Mouse (Mus musculus): Measurements from ENCODE around the gene Gpr108. TPM values are rescaled to one million over a fixed set of nuclear protein-coding genes. Genes with fewer than 3 reads are reported as not detected.
"Not testable (repeated sequence)": the region's sequence is repeated elsewhere in the genome, so short reads cannot be mapped to it uniquely, and the experiment has no call there.

The Gpr108 gene
- total RNA-seq (2021): 10 to 100 TPM; 24.1 to 26.7 TPM
- long read RNA-seq, experiment 1, transcript Gpr108-204 (17 exons, 2,405 nt): major isoform, 19 of 44 reads
- long read RNA-seq, experiment 1, transcript Gpr108-201 (17 exons, 2,064 nt): minor isoform, 11 of 44 reads
- long read RNA-seq, experiment 1, partial matches to known transcripts: 4 of 44 reads
- long read RNA-seq, experiment 1, other reads (novel, unspliced or antisense): 10 of 44 reads
- long read RNA-seq, experiment 2, transcript Gpr108-204 (17 exons, 2,405 nt): minor isoform, 12 of 37 reads
- long read RNA-seq, experiment 2, transcript Gpr108-201 (17 exons, 2,064 nt): major isoform, 19 of 37 reads
- long read RNA-seq, experiment 2, partial matches to known transcripts: 2 of 37 reads
- long read RNA-seq, experiment 2, other reads (novel, unspliced or antisense): 4 of 37 reads

DNA sequence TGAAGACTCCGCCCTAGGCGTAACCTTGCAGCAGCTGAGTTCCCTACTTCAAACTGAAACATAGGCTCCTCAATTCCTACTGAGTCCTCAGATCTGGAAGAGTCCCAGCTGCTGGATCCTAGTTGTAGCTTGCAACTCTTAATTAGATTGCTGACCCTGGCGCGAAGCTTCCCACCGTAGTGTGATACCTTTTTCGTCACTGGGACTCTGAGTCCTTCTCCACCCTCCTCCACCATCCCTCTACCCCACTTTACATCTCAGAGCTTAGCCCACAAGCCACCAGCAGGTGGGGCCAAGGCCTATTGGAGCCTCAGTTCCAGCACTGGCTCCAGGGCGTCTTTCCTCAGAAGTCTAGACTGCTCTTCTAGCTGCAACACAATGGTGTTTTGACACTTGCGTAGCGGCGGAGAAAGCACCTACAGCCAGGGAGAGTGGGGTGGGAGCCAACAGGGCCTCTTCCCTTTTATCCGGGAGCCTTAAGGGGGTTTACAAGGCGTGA, at the start of gene Gpr108:
Gene Gpr108, minus strand, starts transcription at position 246 of the 499 bp plus-strand sequence.
- peak; percentile 86 to 90 for DNase-seq (ENCODE audit: low spot score in 2 of 2)

DNA sequence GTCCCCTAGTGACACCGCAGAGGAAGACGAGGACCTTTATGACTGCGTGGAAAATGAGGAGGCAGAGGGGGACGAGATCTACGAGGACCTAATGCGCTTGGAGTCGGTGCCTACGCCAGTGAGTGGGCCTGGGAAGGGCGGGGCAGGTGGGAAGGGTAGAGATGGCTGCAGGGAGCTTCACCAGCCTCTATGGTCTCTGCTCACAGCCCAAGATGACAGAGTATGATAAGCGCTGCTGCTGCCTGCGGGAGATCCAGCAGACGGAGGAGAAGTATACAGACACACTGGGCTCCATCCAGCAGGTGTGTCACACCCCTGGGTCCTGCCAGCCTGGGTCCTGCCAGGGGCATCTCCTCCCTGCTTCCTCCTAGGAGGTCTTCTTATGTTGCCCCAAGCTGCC, 48.8 kb upstream of the Gpr108 start:
- DNase-seq (ENCODE audit: low spot score in 2 of 2): no peak

- no peak for DNase-seq (ENCODE audit: low spot score in 2 of 2)
These were observed 47.7 kb upstream of the Gpr108 start for GRCm38 (mm10) chr17:57295935-57296334.

DNA sequence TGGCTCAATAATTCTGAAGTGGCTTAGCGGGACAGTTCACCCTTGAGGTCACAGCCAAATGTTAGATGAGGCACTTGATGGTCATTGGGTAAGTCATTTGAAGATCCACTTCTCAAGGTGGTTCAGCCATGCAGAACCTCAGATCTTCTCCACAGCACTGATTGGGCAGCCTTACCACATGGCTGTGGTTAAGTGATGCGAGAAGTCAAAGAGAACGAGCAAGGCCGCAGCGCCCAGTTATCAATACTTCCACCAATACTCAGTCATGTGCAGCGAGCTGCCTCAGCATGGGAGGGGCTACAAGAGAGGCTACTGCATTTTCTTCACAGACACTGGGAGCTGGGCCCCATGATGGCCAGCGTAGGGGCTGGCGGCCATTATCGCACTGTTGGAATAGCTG, 44.7 kb upstream of the Gpr108 start:
- DNase-seq (ENCODE audit: low spot score in 2 of 2): no peak

DNA sequence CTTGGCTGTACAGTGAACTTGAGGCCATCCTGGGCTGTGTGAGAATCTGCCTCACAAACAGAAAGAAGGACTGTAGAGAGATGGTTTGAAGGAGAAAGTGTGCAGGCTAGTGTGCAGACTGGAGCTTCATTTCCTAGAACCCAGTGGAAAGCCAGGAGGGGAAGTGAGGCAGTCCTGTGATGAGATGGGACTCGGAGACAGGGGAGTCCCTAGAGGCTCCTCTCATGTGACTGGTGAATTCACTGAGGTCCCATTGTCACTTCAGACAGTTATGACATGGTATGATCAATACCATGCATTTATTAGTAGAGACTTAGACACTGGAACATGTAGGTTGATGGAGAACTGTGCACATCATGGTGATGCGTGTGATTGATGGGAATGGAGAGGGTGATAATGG, 44.1 kb upstream of the Gpr108 start:
- DNase-seq (ENCODE audit: low spot score in 2 of 2): no peak

GRCm38 (mm10) chr17:57290671-57291055, 42.4 kb upstream of the Gpr108 start:
- no peak for DNase-seq (ENCODE audit: low spot score in 2 of 2)

- DNase-seq (ENCODE audit: low spot score in 2 of 2): no peak
These were observed 41.9 kb upstream of the Gpr108 start for GRCm38 (mm10) chr17:57290001-57290670.

DNA sequence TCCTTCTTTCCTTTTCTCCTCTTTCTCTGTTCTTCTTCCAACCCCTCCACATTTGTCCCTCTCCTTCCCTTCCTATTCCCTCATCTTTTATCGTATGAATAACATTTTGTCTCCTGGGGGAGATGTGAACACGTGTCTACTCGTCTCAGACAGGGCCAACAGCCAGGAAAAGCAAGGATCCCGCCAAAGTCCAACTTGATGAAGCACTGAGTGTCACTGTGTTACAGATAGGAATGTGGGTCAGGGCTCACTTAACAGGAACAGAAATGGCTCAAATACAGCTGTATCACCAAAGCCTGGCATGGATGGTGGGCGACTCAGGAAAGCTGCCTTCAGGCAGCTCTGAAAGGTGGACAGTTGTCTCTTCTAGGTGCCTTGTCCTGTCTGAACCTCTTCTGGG, 41.0 kb upstream of the Gpr108 start:
- no peak for DNase-seq (ENCODE audit: low spot score in 2 of 2)

- DNase-seq (ENCODE audit: low spot score in 2 of 2): no peak
These were observed 38.6 kb upstream of the Gpr108 start for GRCm38 (mm10) chr17:57286718-57287355.

- no peak for DNase-seq (ENCODE audit: low spot score in 2 of 2)
These were observed 36.8 kb upstream of the Gpr108 start for GRCm38 (mm10) chr17:57285077-57285476.

DNA sequence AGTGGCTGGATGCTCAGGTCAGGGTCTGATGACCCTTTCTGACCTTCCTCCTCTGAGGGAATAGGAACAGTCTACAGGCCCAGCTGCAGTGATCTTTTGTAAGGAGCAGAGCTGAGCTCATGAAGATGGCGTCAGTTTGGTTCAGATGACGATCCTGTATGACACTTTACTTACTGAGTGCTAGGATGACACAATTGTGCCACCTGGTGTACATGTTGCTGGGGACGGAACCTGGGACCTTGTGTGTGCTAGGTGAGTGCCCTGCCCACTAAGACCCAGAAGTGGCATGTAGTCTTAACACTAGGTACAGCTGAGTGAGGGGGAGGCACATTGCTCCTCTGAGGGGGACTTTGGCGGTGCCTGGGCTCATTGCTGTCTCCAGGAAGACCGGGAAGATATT, 35.7 kb upstream of the Gpr108 start:
- DNase-seq (ENCODE audit: low spot score in 2 of 2): no peak

DNA sequence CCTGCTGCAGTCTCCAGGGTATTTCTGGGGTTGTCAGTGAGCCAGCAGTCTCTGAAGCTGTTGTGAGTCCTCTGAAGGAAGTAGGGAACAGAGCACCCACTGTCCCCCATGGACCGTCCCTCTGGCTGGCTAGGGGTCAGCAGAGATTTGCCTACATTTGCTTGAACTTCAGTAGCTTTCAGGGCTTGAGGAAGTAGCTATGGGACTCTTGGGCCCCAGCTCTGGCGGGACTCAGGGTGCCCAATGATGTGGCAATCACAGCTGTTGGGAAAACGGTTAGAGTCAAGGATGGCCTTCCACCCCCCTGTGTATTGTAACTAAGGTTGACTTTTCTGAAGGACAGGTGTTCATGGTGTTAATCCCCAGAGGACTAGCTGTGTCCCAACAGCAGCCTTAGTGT, 32.2 kb upstream of the Gpr108 start:
- no peak for DNase-seq (ENCODE audit: low spot score in 2 of 2)

GRCm38 (mm10) chr17:57279591-57280224, 31.5 kb upstream of the Gpr108 start:
- DNase-seq (ENCODE audit: low spot score in 2 of 2): no peak

- DNase-seq (ENCODE audit: low spot score in 2 of 2): no peak
These were observed 30.8 kb upstream of the Gpr108 start, which contains the start of gene Vav1 for GRCm38 (mm10) chr17:57278943-57279590. Vav1 (plus strand) TSS chr17:57279100.

- no peak for DNase-seq (ENCODE audit: low spot score in 2 of 2)
These were observed 30.3 kb upstream of the Gpr108 start for GRCm38 (mm10) chr17:57278537-57278936.

DNA sequence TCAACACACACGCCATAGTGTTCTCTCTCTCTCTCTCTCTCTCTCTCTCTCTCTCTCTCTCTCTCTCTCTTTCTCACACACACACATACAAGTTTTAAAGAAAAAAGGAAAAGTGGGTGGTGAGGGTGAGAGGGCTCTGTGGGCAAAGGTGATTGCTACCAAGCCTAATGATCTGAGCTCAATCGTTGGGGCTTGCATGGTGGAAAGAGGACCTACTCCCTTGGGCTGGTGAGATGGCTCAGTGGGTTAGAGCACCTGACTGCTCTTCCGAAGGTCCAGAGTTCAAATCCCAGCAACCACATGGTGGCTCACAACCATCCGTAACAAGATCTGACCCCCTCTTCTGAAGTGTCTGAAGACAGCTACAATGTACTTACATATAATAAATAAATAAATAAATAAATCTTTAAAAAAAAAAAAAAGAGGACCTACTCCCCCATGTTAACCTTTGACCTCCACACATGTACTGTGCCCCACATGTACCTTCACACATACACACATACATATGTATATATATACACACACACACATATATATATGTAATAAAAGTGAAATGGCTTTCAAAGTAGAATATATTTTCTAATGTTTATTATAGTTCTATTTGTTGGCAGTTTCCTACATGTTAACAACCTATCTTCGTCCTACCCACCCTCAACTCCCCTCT, 29.5 kb upstream of the Gpr108 start:
- DNase-seq (ENCODE audit: low spot score in 2 of 2): not testable (repeated sequence)

DNA sequence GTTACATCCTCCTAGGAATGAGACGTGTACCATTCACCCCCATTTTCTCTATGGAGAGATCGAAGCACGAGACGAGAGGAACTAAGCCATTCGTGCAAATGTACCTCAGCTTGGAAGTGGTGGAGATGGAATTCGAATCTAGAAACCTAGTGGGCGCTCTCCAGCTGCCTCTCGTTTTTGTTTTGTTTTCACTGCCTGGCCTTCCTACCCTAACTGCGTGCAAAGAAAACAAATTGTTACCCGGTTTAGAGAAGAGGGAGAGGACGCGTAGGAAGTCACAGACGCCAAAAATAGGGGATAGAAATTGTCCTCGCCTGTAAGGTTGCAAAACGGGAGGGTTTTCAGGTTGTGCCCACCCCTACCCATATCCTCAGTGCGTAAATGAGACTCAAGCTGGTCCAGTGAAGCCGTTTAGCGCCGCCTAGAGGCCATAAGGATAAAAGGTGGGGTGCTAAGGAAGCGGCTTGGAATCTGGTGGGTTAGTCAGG, 28.4 kb upstream of the Gpr108 start:
- peak; percentile 73 to 74 for DNase-seq (ENCODE audit: low spot score in 2 of 2)

- DNase-seq (ENCODE audit: low spot score in 2 of 2): peak in 1 of 2 experiments; percentile 8
These were observed 27.7 kb upstream of the Gpr108 start for GRCm38 (mm10) chr17:57275997-57276351.

DNA sequence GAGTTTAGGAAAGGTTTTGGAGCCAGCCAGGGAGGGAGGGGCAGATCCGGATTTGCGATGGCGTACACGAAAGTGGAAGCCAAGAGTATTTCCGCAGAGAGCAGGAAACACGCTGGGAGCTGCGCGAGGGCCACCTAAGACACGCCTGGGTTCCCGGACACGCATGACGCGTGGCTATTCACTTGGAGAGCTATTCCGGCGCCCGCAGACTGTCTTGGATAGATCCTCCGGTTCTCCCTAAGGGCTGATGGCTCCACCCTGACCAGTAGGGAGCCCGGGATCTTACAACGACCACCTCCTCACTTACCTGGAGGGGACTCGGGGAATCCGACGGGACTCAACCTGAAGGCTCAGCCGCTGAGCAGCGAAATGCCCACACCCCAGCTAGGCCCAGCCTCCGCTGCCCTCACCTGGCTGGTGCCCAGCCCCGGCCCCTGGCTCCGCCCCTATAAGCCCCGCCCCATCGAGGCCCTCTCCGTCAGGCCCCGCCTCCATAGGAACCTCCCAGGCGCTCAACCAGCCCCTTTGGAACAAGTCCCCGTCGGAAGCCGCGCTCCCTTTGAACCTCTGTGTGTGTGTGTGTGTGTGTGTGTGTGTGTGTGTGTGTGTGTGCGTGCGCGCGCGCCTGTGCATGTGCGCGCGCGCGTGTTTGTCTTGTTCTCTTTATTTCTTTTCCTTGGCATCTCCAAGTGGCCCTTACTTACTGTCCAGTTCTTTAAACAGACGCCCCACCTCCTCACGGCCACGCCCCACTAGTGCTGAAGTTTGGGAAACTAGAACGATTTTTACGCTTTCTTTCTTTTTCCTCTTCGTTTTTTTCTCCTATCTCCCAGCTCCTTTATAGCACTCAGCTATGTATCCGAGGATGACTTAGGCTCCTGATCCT, 27.1 kb upstream of the Gpr108 start:
- DNase-seq (ENCODE audit: low spot score in 2 of 2): peak; percentile 64 to 68
